Mouse (Mus musculus) left cerebral cortex, postnatal 36 days (tissue): Measurements from ENCODE around the gene Rex2. TPM values are rescaled to one million over a fixed set of nuclear protein-coding genes. Genes with fewer than 3 reads are reported as not detected.
A peak's percentile ranks its signal among the peaks of the same experiment; 100 is the strongest.
"Not testable (repeated sequence)": the region's sequence is repeated elsewhere in the genome, so short reads cannot be mapped to it uniquely, and the experiment has no call there.

Source experiments
- DNase-seq, 2 experiments: peaks; one replicate each; pipeline ENCODE4 v3.0.0; 2021 to 2022; ENCODE audit warnings: low spot score in 2 of 2, mixed read lengths in 1 of 2
- intact Hi-C: fragments of 180-260 bp; cut with DNase I; formaldehyde crosslinking; loops from one replicate; pipeline ENCODE4 v1.15.1; 2025
- total RNA-seq, 2 experiments: library from RNA; stranded (reverse); gene quantifications; 2 replicates each; pipeline ENCODE4 v1.2.3; 2021

The Rex2 gene
- under 1 TPM in 1 of 2 experiments, not detected in 1; 0.29 TPM for total RNA-seq

DNA sequence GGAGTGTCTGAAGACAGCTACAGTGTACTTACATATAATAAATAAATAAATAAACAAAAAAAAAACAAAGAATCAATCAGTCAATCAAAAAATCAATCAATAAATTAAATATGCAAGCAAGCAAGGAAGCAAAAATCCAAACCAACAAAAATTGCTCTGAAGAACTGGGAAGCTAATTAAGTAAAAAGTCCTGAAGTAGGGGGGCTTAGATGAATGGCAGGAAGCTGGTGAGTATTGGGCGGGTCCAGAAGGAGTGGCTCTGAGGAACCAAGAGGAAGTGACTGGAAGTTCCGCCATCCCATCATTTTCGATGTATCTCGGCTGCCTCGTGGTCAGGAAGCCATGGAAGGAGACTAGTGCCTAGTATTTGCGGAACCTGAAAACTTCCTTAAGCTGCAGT is at the start of gene Rex2:
Gene Rex2 (plus strand): TSS at position 301 of the 400 bp plus-strand sequence.
- intact Hi-C loops = not testable (repeated sequence)

DNA sequence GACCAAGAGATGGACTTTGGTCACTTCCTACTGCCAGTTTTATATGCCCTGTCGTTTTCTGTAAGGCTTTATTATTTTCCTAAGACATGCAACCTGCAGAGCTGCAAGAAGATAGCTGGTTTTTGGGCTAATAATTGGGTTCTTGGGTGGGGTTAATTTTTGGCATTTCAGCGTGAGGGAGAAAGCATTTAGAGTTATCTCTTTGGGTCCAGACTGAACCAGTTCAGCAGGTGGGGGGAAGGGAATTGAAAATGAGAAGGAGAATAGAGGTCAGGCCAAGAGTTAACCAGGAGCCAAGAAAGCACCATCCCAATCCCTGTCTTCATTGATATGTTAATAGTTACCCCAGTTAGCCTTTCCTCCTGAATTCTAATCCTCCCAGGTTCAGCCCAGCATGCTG is 45.1 kb upstream of the Rex2 start:
- DNase-seq, intact Hi-C loops: not testable (repeated sequence)

More for the DNA sequence above, at the start of gene Rex2:
- not testable (repeated sequence) for DNase-seq

DNA sequence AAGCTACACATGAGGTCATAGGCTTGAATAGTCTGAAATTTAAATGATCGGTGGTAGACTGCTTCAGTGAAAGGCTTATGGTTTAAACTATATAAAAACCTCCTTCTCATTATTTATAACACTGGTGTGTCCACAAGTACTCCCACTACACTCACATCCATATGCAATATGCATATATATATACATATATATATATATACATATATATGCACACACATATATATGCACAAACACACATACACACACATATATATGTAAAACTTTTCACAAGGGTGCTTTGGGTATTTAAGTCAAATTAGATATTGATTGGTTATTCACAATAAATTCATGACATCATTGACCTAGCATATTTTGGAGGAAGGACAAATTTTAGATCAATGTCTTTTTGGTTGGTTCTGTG is 3.2 kb upstream of the Rex2 start:
- intact Hi-C loops = not testable (repeated sequence)

DNA sequence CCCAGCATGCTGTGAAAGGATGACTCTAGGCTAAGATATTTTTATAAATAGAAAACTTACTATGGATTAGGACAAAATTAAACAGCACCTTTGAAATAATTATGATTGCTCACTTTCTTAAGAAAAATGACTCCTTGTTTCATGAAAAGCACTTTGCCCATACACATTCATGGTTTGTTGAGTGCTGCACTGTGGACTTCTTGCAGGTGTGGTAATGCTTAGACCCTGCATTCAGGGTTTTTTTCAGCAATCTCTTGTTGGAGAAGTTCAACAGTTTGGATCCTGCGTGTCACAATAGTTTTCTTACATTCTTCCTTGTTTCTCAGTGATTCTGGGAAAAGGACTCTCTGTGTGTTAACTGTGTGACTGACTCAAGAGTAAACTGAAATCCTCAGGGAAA is 4.7 kb downstream of the Rex2 start:
- DNase-seq, intact Hi-C loops: not testable (repeated sequence)

More for the DNA sequence above, 3.2 kb upstream of the Rex2 start:
- not testable (repeated sequence) for DNase-seq

DNA sequence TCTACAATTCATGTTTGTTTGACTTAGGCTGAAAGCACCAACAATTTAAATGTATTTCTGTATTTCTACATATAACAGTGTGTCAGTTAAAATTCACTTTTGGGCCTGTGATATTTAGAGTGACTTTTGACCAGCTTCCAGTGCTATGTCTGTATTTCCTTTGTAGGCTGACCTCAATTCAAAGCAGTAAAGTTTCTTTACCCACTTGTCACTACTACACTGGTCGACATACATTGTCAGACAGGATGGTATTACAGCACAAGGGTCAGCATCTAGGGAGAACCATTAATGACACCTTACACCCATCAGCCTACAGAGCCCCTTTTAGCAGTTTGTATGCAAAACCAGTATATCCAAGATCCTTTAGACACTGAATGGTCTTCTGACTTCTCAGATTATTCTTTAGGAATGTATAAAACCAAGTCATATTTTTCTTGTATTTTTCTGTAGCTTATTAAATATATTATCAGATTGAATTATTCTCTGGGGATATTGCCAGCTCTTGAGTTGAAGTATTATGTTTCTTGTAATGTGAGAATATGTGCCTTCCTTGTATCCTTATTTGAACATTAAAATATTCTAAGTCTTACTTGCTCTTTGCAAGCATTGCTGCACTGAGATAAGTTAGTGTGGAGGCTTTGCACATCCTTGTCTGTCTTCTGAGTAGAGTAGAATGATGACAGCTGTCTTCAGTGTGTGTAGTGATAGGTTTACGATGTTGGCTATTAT is 9.8 kb downstream of the Rex2 start:
- intact Hi-C loops, DNase-seq: not testable (repeated sequence)

DNA sequence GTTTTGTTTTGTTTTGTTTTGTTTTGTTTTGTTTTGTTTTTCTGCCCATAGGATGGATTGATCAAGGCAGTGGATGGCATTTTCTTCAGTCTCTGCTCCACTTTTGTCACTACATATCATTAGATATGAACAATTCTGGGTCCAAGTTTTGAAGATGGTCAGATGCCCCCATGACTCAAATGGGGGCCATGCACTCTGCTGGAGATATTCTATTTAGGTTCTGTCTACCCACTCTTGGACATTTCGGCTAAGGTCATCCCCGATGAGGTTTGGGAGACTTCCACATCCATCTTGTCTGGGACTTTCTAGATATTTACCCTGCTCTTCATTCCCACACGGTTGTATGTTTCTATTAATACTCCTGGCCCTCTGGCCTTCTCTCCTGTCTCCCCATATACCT is 42.1 kb downstream of the Rex2 start:
- DNase-seq, intact Hi-C loops: not testable (repeated sequence)

DNA sequence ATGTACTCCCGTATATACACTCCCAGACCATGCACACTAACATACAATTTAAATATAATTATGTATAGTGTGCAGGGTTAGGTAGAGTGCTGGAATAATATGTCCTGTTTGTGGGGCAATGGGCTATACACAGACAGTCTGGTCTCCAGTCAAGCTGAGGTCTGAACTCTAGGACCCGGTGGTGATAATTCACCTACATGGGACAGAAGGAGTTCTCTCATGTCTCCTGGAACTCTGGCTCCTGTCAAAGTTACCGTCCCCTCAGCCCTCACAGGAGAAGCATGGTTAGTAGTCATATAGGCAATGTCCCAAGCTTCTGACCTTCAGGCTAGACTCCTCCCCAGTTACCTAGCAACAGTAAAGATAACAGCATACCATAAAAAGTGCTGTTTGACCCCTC is 44.2 kb downstream of the Rex2 start:
- intact Hi-C loops, DNase-seq: not testable (repeated sequence)

DNA sequence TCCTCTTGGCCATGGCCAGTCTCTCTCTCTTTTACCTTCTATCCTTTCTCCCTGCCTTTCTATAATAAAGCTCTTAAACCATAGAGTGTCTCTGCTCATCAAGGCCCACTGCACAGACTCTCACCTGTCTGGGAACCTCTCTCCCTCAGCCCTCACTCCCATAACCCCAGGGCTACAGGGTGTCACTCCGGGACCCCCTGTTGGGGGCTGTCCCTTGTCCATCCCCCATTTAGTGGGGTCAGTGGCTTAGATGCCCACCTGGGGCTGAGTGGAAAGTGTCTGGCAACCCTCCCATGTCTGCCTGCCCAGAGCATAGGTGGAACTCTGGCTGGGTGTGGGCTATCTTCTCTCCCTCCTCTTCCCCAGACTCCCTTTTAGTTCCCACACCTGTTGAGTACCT is 44.7 kb downstream of the Rex2 start:
- DNase-seq, intact Hi-C loops: not testable (repeated sequence)

DNA sequence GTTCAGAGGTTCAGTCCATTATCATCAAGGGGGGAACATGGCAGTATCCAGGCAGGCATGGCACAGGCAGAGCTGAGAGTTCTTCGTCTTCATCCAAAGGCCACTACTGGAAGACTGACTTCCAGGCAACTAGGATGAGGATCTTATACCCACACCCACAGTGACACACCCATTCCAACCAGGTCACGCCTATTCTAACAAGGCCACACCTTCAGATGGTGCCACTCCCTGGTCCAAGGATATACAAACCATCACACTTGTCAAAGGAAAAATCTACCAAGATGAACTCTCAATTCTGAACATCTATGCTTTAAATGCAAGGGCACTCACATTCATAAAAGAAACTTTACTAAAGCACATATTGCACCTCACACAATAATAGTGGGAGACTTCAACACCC is 74.0 kb downstream of the Rex2 start:
- DNase-seq, intact Hi-C loops: not testable (repeated sequence)

DNA sequence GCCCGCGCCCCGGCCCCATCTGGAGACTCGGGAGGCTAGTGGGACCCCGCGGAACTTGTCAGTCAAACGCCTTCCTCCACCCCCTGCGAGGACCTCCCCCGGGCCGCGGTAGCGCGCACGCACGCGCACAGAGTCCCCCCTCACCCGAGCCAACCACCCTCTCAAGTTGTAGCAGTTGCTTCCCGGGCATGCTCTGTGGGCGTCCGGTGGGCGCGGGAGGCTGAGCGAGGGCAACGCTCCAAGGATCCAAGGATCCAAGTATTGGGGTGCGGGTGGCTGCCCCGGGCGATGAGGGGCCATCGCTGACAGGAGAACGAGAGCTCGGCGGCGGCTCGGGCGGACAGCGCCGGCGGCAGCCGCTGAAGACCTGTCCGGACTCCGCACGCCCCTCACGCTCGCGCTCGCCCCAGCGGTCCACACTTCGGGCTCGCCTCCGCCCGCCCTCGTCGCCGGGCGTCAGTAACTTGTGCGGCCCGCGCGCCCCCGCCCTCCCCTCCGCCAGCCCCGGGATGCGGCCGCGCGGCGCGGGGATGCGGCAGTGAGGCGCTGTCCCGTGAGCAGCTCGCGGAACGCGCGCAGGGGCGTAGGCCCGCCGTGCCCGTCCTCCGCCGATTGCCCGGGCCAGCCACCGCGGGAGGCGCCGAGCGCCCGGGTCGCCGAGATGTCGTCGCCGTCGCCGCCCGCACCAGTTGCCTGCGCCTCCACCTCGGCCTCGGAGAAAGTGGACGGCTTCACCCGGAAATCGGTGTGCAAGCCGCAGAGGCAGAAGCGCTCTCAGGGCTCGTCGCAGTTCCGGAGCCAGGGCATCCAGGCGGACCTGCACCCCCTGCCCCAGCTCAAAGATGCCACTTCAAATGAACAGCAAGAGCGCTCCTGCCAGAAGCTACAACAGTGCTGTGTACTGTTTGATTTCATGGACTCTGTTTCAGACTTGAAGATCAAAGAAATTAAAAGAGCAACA is 80.3 kb downstream of the Rex2 start:
- peak in 1 of 2 experiments; percentile 15 for DNase-seq

DNA sequence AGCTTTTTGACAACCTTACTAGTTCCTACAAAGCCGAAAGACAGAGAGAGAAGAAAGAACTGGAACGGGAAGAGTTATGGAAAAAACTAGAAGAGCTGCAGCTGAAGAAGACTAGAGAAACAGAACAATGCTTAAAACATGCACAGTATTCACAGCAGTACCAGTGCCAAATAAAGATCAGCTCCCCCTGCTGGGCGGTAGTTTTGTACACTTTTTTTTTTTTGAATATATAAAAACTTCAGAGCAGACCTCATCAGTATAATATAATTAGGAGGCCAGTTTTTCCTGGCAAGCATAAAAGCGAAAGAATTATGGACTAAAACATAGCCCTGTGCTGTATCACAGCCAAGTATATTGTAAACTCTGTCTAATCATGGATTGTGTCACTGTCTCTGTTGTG is 82.2 kb downstream of the Rex2 start:
- intact Hi-C loops, DNase-seq: not testable (repeated sequence)

More for the DNA sequence above, 80.3 kb downstream of the Rex2 start:
- intact Hi-C loops = not testable (repeated sequence)

Other genes with a start within 250 kb of the Rex2 start
- gene Gm21411, start 112.3 kb upstream of the Rex2 start, total RNA-seq = not detected
- not detected for gene Zfp989, start 49.9 kb upstream of the Rex2 start, total RNA-seq
- 1 to 10 TPM; 7.3 to 8.6 TPM for gene Zfp991, start 110.2 kb downstream of the Rex2 start, total RNA-seq